Mouse (Mus musculus) lung, adult 2 months (tissue): ENCODE measurements around the gene Gm20481.

Experiments used
- CTCF ChIP-seq: fragments of 200-500 bp; IDR thresholded peaks from 2 replicates; pipeline ENCODE4 v1.5.1; 2011; ENCODE audit warnings: mild to moderate bottlenecking, low read length, control low read depth; ENCODE audit not compliant: insufficient read depth
- POLR2A ChIP-seq: fragments of 200-500 bp; IDR thresholded peaks from 2 replicates; pipeline ENCODE4 v1.6.1; 2011; ENCODE audit warnings: low read depth, mild to moderate bottlenecking, control low read depth, low read length, borderline replicate concordance; ENCODE audit errors: extremely low read depth

GRCm38 (mm10) chr17:34951636-34952377 lies 17.9 kb upstream of the Gm20481 start:
- TF ChIP-seq CTCF (no peak), POLR2A (no peak)
